Mouse (Mus musculus): ENCODE measurements at regions not wholly inside any gene's neighbourhood (a gene's known extent, or its start where the extent isn't known, plus 50 kb on each side); places are given as distances from the start of the nearest gene placed in this dataset.
"Not testable (repeated sequence)": the region's sequence is repeated elsewhere in the genome, so short reads cannot be mapped to it uniquely, and the experiment has no call there.

GRCm38 (mm10) chr19:27694478-27694877, 264.9 kb upstream of the Pum3 start:
- no peak for DNase-seq (ENCODE audit: low read depth, low spot score)

DNA sequence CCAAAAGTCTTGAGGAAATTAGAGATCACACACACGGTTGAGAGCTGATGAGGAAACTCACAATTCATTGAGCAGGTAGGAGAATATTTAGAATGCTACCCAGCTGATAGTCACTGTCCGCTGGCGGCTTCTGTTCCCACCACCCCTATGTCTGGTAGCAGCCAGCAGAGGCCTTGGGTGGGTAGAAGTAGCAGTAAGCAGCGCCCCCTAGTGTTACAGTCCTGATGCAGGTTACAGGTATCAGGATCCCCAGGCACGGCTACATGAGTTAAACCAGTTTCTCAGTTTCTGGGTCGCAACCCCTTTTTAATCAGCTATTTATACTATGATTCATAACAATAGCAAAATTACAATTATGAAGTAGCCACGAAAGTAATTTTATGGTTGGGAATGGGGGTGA, 264.1 kb upstream of the Pum3 start:
- DNase-seq (ENCODE audit: low read depth, low spot score) = no peak

GRCm38 (mm10) chr19:27692944-27693343, 263.3 kb upstream of the Pum3 start:
- DNase-seq (ENCODE audit: low read depth, low spot score) = no peak

- DNase-seq (ENCODE audit: low read depth, low spot score) = no peak
Measured at GRCm38 (mm10) chr19:27683426-27683825, 253.8 kb upstream of the Pum3 start.

GRCm38 (mm10) chr19:27679427-27679826, 249.8 kb upstream of the Pum3 start:
- no peak for DNase-seq (ENCODE audit: low read depth, low spot score)

DNA sequence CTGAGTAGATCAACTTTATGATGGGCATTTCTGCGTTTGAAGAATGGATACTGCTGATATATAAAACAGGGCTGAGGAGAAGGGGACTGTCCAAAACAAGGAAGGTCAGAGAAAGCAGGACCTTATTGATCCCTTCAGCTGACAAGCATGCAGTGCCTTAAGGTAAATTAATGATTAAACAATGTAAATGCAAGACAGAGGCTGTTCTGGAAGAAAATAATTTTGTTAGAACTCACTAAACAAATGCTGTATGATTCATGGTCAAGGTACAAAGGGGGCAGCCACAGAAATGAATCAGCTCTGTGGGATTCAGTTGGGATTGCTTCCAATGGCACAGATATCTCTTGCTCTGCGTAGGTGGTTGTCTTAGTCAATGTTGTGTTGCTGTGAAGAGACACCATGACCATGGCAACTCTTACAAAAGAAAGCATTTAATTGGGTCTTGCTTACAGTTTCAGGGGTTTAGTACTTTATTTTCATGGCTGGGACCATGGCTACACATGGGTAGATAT, 243.1 kb upstream of the Pum3 start:
- DNase-seq (ENCODE audit: low read depth, low spot score) = no peak

DNA sequence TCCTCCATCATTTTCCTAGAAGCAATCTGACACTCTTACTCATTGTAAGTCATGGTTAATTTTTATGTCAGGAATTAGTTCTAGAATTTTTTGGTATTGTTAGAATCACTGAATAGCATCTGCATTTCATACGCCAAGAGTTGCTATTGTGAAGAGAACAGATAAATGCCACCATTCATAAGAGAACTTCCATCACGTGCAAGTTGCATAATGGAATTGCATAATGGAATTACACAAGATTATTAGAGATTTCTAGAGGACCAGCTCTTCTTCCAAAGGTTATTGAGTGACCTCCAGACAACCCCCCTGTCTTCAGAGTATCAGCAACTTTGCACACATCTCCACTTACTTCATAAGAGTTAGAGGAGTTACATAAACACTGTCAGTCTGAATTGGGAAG, 233.7 kb upstream of the Pum3 start:
- no peak for DNase-seq (ENCODE audit: low read depth, low spot score)

DNA sequence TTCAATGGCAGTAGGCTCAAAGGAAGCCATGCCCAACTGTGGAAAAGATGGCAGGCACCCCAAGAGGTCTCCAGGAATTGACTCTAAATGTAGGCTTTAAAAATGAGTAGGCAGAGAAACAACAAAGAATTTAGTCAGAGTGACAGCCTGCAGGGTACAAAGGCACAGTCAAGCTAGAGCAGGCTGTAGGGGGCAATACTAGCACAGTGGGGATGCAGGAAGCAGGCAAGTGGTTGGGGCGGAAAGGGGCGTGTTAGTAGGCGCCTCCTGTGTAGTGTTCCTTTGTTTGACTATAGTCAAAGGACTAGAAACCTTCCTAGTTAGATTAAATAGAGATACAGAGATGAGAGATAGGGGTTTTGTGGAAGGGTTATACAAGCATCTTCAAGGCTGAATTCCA, 211.4 kb upstream of the Pum3 start:
- no peak for DNase-seq (ENCODE audit: low read depth, low spot score)

DNA sequence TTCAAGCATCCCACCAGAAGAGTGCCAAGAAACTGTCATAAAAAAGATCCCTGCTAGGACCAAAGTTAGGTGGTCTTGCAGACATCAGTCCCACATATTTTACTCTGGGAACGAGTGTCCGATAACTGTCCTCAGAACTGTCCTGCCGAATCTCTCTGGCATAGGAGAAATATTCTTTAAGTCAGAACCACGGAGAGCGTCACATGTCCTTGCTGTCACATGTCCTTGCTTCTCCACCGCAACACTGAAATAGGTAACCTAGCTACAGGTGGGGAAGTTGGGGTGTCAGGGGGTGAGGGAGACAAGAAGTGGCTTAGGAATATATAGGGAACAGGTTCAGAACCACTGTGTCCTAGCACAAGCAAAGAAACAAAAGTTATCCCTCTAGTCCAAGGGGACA, 203.5 kb upstream of the Pum3 start:
- no peak for DNase-seq (ENCODE audit: low read depth, low spot score)

DNA sequence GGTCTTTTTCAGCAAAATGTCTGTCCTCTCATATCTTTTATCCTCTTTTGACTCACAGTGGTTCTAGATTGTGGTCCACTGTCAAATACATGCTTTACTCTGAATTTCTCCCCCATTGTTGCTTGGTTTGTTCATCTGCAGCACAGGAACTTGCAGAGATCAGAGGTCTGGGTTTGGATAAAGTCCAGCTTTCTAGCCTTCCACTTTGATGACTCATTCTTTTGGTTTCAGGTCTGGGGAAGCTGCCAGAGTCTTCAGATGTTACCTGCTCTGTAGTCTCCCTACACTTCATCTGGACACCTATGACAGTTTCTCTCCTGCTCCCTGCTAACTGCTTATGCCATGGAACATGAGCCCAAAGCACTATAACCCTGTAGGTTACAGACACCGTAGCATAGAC, 198.0 kb upstream of the Pum3 start:
- no peak for DNase-seq (ENCODE audit: low read depth, low spot score)

DNA sequence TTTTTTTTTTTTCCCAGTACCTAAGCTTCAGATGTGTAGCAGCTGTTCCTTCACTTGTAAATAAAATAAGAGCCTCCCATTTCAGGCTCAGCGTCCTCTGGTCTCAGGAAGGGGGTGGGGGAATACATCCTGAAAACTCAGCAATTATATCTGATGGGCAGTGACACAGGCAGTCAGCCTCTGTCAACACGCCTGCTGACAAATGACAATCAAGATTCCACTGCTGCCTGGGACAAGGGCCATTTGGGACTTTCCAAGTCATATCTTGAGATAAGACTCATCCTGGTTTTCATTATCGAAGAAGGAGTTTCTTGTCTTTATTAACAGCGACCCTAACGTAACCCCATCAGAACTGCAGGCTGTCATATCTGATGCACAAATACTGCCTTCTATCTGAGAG, 187.9 kb upstream of the Pum3 start:
- no peak for DNase-seq (ENCODE audit: low read depth, low spot score)

DNA sequence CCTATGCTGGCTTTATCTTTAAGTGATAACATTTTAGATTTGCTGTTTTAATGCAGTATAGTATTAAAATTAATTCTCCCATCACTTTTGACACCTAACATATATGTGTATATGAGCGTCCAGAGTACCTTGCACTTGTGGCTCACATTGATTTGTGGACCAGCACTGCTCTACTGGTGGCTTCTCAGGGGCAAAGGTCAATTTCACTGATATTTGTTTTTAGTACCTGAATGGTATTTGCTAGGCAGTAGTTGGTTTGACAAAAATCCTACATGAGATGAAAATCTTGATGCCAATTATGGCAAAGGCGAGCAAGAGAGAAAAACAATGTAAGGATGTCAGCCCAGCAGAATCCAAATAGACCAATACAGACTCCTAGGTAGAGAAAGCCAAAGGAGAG, 177.3 kb upstream of the Pum3 start:
- no peak for DNase-seq (ENCODE audit: low read depth, low spot score)

DNA sequence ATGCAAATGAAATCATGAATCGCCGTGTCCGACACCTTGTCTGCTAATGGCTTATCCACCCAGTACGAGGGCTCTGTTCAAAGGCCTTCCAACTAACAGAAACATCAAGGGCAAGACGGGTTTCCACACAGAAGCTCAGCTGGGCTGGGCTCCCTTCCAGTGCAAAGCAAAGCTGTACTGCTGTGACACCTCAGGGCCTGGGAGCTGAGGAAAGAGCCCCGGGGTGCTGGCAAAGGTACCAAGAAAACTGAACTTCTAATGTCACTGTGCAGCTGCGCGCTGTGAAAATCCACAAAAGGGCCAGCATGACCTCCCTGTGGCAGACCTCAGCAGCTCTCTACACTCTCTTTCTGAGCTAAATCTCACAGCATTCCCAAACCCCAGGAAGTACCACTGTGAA, 173.7 kb upstream of the Pum3 start:
- DNase-seq (ENCODE audit: low read depth, low spot score) = no peak

DNA sequence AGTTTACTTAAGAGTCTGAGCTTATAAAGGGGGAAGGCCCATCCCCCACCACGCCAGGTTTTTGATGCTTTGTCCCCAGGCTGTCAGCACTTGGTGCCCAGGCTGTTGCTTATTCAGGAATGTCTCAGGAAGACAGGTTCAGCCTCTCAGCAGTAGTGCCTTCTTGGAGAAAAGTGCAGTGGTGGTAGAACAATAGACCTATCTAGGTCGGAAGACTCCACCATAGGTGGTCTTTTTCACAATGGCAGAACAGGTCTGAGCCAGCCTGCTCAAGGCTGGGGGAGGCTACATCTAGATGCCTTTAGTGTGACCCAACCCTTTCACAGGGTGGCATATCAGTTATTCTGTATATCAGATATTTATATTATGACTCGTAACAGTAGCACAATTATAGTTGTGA, 171.9 kb upstream of the Pum3 start:
- no peak for DNase-seq (ENCODE audit: low read depth, low spot score)

GRCm38 (mm10) chr19:27600386-27600785, 170.8 kb upstream of the Pum3 start:
- not testable (repeated sequence) for DNase-seq (ENCODE audit: low read depth, low spot score)

DNA sequence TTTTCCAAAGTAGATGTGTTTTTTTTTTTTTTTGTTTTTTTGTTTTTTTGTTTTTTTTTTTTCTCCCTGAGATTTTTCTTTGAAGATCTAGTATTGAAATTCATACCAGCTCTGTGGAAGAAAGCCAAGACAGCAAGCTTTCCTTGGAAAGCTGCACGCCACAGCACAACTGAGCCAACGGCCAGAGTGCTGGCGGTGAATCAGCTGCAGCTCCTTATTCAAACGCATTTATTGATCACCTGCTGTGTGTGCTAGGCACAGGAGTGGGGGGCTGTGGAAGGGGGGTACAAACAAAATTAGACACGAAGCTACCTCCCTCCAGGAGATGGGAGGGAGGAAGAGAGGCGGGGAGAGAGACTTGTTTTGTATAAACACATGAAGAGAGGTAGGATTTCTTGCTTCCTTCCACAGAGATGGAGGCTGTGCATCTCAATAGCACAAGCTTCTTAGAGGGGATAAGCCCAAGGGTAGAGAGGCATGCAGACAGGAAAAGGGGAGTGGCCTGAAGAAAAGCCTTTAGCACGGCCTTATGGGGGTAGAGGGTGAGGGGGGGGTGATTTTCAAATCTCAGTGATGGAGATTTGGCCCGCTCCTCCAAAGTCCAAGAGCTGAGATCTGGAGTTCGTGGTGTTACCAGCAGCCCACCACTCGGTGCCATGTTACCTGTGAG, 170.1 kb upstream of the Pum3 start:
- DNase-seq (ENCODE audit: low read depth, low spot score) = no peak

GRCm38 (mm10) chr19:27598350-27598749, 168.7 kb upstream of the Pum3 start:
- DNase-seq (ENCODE audit: low read depth, low spot score) = no peak

DNA sequence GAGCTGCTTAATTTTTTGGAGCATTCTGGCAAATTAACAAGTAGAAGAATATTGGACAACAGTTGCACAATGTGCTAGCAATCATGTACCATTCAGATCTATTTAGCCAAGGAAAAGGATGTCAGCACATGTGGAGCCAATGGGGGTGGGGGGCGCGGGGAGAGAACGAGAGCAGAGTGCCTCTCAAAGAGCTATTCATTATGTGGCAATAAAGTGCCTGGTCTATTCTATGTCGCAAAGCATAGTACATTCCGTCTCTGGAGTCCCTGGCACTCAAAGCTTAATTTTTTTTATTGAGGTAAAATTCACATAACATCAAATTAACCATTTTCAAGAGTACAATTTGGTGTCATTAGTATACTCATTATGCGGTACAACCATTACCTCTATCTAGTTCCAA, 155.9 kb upstream of the Pum3 start:
- no peak for DNase-seq (ENCODE audit: low read depth, low spot score)

DNA sequence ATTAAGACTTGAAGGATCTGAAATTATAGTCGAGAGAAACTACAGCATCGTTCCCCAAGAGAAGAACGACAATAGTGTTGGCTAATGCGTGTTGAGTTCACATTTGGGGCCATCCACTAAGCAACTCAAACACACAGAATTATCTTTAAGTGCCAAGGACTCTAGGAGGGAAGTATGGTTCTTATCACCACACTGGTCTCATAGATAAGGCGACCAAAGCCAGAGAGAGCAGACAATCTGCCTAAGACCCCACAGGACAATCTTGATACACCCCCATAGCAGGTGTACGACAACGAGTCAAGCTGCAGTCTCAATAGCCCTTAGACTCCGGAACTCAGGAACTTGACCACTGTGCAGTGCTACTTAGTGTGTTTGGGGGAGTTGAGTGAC, 152.5 kb upstream of the Pum3 start:
- no peak for DNase-seq (ENCODE audit: low read depth, low spot score)

DNA sequence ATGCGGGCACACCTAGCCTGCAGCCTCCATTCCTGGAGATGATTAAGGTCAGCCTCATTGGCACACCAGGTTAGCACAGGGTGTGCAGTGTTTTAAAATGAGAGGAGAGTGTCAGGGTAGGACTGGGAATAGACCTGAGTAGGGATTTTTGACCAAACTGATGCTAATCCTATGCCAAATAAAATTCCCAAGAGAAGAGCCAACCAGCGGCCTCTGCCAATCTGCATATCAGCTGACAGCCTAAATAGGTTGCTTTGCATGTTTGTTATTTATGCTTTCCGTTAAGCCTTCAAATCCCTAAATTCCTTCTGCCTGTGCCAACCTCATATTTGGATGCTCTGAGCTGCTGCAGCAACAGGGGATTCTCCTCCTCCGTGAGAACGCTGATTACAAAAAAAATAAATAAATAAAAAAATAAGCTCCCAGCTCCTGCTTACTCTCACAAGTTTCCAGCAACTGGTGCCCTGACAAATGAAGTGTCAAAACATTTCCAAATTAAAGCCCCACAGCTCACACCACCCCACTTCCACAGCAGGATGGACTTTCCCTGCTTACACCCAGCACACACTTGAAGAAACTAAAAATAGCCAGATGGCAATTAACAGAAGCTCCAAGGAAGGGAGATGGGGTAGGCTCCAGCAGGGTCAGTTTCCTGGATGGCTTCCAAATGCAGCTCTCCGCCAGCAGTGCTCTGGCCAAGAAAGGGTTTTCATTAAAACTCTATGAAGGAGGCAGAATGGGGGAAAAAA, 151.9 kb upstream of the Pum3 start:
- DNase-seq (ENCODE audit: low read depth, low spot score) = no peak

DNA sequence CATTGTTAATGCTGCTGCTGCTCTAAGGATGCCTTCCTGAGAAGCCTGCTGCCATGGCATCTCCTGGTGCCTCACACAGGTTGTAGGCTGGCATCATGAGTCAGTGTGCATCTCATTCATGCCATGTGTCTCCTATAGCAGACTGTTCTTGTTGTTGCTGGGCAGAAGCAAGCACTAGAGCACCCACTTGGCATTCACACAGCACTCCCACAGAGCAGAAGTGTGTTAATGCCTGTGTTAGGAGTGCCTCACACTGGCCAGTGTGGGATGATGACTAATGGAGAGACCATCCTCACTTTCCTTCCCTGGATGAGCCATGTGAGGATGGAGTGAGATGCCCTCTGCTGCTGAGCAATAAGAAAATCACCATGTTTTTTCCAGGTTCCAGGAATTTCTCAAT, 146.9 kb upstream of the Pum3 start:
- DNase-seq (ENCODE audit: low read depth, low spot score) = no peak

GRCm38 (mm10) chr19:27566929-27567328, 137.3 kb upstream of the Pum3 start:
- no peak for DNase-seq (ENCODE audit: low read depth, low spot score)

DNA sequence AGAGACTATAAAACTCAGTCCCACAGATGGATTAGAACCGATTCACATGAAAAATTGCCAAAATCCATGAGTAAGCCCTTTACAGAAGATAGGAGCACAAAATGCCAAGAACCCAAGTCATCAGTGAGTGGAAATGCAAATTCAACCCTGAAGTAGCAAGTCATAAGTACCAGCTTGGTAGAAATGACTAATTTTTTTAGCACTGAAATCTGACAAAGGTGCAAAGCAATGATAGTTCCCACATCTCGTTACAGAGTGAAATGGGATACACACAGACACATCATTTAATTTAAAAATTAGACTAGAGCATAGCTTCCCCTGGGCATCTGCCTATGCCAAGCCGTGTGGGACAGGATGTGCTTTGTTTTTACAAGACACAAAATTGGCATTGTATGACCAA, 136.4 kb upstream of the Pum3 start:
- DNase-seq (ENCODE audit: low read depth, low spot score) = no peak
